Mouse (Mus musculus) inflammation-experienced regulatory T-cells, adult 6 months (primary cell): Measurements from ENCODE around the gene Rheb. TPM values are rescaled to one million over a fixed set of nuclear protein-coding genes. Genes with fewer than 3 reads are reported as not detected.
"Not testable (repeated sequence)": the region's sequence is repeated elsewhere in the genome, so short reads cannot be mapped to it uniquely, and the experiment has no call there.

ENCODE experiments used
- ATAC-seq: one replicate; pipeline ENCODE4 v1.8.0; 2017
- polyA plus RNA-seq, 3 experiments: library from polyadenylated mRNA; unstranded; fragments of 100-300 nt; shearing (Covaris generic); gene quantifications; one replicate each; pipeline ENCODE4 v1.2.1; 2017

Gene Rheb
- polyA plus RNA-seq, 3 experiments from 2014 or later: 74.2 to 131 (median 98.5) TPM

DNA sequence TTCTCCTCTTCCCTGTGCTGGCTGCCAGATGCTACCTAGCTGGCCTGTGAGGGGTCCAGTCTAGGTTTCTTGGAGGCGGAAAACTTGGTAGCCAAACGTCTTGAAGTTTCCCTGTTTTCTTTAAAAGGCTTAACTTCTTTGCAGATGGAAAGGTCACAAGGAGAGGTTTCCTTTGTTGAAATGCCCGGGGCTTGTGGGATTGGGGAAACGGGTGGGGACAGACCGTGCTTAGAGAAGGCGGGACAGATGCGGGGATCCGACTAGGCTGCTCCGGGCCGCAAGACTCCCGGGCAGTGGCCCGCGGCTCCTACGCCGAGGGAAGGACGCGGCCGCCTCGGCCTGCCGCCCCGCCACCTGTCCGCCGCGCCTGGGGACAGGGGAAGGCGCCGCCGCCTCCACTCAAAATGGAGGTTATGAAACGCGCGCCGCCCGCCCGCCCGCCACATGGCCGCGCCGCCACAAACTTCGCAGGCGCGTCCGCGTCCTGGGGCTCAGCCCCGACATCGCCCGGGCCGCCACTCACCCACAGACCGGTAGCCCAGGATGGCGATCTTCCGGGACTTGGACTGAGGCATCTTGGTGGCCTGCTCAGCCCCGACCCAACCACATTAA, 656 bp downstream of the Rheb start:
- peak; percentile 5 for ATAC-seq

GRCm38 (mm10) chr5:24840975-24841431, 1.4 kb downstream of the Rheb start:
- no peak for ATAC-seq

- ATAC-seq: no peak
These were observed 7.9 kb downstream of the Rheb start for GRCm38 (mm10) chr5:24834491-24834890.

DNA sequence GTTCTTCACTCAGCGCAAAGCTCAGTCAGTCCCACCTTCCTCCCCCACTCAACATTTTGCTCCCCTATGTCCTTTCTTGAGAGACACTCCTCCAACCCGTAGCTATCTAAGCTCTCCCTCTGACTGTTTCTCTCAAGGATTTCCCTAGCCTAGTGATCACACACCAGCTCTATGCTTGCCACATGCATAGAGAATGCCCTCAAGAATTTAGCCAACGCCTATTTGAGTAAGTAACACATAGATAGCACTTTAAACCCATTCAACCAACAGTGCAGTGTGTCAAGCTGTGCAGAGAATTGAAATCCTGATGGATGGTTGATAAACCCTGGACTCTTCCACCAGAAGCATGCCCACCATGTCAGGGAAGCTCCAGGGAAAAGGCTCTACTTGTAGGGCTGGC, 10.5 kb downstream of the Rheb start:
- ATAC-seq: no peak

- no peak for ATAC-seq
These were observed 14.0 kb downstream of the Rheb start for GRCm38 (mm10) chr5:24828446-24828845.

DNA sequence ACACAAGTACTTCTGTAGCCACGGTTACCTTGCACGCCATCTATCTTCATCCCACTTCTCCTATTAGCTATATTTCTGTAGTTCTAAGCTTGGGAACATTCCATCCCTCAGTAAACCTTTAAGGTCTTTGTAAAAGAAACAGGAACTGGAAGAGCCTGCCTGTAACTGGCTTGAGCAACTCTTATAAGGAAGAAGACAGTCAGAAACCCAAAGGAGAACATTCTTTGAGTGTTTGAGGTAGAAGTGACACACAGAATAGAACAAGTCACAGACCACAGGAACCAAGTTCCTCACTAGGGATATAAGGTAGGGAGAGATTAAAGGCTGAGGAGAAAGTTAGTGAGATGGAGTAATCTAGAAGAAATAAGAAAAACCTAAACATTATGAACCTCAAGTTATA, 15.3 kb downstream of the Rheb start:
- no peak for ATAC-seq

DNA sequence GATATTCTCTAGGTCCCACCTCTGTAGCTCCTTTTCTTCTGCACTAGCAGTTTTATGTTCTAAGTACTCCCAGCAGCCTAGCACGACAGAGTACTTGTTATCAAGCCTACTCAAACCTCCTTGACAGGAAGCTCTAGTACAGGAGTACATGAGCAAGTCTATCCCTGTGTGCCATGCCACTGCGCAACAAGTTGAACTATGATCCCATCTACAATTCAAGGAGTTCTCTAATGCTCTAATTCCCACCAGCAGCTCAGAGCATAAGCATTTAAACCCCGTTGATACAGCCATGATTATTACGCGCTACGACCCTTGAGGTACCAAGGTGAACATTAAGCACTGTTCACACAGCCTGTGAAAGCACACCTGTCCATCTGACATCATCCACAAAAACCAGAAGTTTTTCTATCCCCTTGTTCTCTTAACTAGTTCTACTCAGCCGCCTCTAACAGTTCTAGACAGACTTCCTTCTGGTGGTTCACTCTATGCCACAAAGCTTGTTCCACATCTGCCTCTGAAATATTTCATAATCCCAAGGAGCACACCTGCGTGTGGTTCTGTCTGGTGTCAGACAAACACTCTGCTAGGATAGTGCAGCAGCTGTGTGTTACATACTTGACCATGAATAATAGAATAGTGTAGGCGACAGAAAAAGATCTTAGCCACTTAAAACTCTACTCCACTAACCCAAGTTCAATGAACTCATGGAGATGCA, 16.2 kb downstream of the Rheb start:
- ATAC-seq: peak; percentile 21

- peak; percentile 58 for ATAC-seq
These were observed 16.9 kb downstream of the Rheb start for GRCm38 (mm10) chr5:24825365-24826055.

- ATAC-seq: no peak
These were observed 18.5 kb downstream of the Rheb start for GRCm38 (mm10) chr5:24823864-24824405.

DNA sequence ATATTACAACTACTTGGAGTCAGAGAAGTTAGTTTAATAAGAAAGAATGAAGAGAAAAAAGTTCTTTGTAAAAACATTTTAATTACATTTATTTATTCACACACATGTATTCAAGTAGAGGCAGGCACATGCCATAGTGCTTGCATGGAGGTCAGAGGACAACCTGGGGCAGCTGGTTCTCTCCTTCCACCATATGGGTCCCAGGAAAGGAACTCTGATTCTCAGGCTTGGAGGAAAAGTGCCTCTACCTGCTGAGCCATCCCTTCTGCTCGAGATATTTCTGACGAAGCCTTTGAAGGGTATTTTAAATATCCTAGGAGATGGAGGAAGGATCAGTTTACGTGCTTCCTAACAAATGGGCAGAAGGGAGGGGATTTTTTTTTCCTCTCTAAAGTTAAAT, 19.6 kb downstream of the Rheb start:
- no peak for ATAC-seq

DNA sequence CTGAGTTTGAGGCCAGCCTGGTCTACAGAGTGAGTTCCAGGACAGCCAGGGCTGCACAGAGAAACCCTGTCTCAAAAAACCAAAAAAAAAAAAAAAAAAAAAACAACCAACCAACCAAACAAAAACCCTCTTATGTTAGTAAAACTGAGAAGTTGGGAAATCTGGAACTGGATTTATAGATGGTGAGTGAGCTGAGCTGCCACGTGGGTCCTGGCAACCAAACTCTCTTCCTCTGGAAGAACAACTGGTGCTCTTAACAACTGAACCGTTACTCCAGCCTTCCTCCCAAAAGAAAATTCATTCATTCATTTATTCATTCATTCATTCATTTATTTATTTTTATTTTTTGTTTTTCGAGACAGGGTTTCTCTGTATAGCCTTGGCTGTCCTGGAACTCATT, 20.2 kb downstream of the Rheb start:
- not testable (repeated sequence) for ATAC-seq

GRCm38 (mm10) chr5:24821403-24821841, 21.0 kb downstream of the Rheb start:
- no peak for ATAC-seq

DNA sequence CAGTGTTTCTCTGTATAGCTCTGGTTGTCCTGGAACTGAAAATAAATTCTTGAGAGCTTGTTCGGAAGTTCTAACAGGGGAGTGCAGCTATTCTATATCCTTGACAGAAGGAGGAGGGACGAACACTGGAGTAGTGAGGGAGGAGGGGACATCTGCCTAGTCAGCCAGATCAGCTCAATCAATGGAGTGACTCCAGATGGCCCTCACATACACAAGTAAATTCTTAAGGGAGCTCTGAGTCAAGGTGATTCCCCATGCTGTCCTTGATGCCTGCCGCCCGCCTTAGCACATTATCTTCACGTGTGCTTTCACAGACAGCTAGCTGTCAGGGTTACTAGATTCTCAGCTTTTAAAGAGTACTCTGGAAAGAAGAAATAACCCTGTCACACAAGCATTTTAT, 21.8 kb downstream of the Rheb start:
- ATAC-seq: no peak

GRCm38 (mm10) chr5:24817191-24817590, 25.2 kb downstream of the Rheb start:
- no peak for ATAC-seq

DNA sequence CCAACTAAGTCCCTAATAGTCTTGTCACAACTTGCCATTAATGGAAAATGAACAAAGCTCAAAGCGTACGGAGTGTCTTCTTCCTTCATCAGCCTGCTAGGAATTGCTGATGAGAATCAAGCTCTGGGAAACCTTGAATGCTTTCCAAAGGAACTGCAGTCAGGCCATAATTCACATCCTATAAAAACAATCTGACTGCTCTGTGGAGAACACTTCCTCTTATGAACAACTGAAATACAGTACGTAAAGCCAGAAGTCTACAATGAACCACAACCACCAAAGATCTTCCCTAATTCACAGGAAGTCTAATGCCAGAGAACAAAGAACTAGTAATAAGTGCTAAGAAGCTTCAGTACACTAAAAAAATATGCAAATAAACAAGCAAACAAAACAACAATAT, 28.5 kb downstream of the Rheb start:
- ATAC-seq: no peak

DNA sequence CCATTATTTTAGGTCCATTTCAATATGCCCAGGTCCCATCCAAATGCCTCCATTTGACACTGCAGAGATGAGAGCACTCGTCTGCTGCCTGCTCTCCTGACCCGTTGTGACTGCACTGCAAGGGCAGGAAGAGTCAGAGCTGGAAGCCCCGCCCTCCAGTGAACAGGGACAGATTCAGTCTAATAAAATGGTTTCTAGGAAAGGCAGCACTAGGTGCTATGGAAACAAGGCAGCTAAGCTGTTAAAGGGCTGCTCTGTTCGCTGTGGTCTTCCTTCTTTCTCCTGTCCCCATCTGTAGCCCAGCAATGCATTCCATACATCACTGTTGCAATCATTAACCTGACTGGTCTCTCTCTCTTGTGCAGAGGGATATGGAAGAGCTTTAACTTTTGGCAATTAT, 29.4 kb downstream of the Rheb start:
- ATAC-seq: no peak

GRCm38 (mm10) chr5:24805222-24805621, 37.2 kb downstream of the Rheb start:
- no peak for ATAC-seq

DNA sequence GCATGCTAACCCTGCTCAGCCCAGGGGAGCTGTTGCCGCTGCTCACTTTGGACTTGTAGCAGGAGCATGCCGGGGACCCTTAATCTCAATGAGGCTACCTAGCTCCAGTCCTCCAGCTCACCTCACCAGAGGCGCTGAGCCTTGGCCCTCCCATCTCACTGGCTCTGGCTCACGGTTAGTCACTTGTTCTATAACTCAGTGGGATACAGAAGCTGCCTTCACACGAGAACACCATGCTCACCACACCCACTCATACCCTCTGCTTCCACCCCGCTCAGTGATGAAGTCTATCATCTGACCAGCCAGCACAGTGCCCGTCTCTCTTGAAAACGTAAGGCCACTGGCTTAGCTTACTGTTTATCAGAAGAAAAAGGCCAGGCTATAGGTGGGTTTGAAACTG, 37.8 kb downstream of the Rheb start:
- no peak for ATAC-seq

DNA sequence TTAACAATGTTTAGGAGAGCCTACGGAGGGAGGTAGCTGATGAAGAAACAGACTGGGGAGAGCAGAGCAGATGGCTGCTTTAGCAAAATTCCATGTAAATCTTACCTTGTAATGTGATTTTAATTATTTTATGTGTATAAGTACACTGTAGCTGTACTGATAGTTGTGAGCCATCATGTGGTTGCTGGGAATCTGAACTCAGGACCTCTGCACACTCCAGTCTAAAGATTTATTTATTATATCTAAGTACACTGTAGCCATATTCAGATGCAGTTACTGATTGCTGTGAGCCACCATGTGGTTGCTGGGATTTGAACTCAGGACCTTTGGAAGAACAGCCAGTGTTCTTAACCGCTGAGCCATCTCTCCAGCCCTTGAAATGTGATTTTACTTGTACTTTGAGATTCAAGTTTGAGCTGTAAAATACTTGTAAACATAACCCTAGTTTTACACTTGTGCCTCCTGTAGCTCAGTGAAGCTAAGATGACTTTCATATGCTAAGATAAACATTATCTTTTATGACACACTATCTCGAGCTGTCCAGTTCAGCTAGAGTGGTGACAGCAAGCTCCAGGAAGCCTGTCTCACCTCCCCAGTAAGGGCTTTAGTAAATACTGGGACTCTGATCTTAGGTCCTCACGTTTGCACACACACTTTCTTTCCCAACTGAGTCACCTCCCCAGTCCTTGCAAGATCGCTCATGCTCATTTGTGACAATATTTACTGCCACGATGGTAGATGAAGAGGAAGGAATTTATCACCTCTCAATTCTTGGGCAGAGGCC, 40.4 kb downstream of the Rheb start:
- ATAC-seq: no peak

DNA sequence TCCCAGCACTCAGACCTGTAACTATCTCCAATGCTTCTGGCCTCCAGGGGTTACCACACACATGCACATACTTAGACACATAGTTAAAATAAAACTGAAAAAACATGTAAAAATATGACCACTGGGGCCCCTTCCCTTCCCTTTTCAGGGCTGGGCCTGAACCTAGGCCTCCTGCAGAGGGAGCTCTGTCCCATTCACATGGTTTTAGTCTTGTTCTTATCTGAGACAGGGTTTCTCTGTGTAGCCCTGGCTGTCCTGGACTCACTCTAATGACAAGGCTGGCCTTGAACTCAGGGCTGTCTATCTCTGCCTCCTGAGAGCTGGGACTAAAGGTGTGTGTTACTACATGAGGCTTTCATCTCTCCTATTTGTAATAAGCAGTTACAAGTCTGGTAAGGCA, 42.0 kb downstream of the Rheb start:
- ATAC-seq: peak; percentile 46

- no peak for ATAC-seq
These were observed 43.8 kb downstream of the Rheb start for GRCm38 (mm10) chr5:24798639-24799038.

- no peak for ATAC-seq
These were observed 44.6 kb downstream of the Rheb start for GRCm38 (mm10) chr5:24797858-24798257.

DNA sequence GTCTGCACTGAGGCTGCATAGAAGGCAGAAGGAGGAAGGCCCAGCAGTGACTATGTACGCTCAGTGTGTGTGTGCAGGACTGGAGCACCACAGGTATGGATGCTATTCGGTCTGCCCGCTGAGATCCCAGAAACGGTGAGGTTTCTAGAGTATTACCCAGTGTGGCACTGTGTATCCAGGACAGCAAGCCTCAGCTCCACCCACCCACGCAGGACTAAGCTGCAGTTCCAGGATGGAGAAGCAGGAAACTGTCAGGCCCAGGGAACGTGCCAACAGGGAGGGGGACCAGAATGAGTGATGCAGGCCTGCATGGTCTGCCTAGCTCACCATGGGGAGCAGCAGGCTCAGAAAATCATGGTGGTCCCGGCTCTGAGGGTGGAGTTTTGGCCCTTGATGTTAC, 49.5 kb downstream of the Rheb start:
- ATAC-seq: no peak
